Comparison of ENCODE assay signal across 21 mouse cellular contexts in the genomic region with DNA sequence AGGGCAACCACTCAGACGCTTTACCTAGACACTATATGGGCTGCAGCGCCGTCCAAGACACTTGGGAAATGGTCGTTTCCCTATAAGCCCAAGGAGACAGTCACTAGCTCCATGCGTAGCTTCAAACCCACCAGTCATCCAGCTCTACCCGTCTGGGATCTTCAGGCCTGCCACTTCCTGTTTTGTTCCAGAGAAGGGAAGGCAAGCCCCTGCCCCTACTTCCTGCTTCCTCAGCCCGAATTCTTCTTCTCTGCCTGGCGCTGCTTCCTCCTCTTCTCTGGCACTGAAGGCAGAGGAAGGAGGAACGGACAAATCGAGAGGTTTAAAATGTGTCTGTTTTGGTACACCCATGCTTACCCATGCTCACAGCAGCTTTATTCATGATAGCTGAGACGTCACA. TPM values are rescaled to one million over a fixed set of nuclear protein-coding genes. Genes with fewer than 3 reads are reported as not detected.
DNase-seq lines count a peak whose midpoint lies in the region; ATAC-seq lines count a peak whose summit lies in the region.
"Had no signal": no experiment of that assay in that cellular context is flagged by ENCODE, and none has a peak within 500 bp of the region (broad histone marks: within the 10 kb centered on the region; RNA-seq: fewer than 3 reads in every experiment).

No protein-coding gene starts in this region.

- 47% methylated on average over 11 of the region's 11 CpGs for WGBS in liver, embryonic 11.5 days
- 76% methylated on average over 11 of the region's 11 CpGs for WGBS in embryonic facial prominence, embryonic 10.5 days
- WGBS in forebrain, embryonic 14.5 days: 84% methylated on average over 11 of the region's 11 CpGs

- no peak overlapping the region for H3K9ac ChIP-seq in liver, embryonic 11.5 days (ENCODE audit: low read depth, low read length)
- no peak overlapping the region for H3K9ac ChIP-seq in forebrain, embryonic 14.5 days (ENCODE audit: low read length)
- H3K9ac ChIP-seq: heart, embryonic 15.5 days; hindbrain, embryonic 14.5 days; liver, embryonic 15.5 days; midbrain, embryonic 15.5 days; neural tube, embryonic 13.5 days had no signal

- no peak for ATAC-seq in liver, embryonic 11.5 days (replicated peaks; ENCODE audit: low FRiP score)
- ATAC-seq in forebrain, embryonic 14.5 days: no peak

- H3K4me2 ChIP-seq in liver, embryonic 11.5 days: no peak overlapping the region
- no peak overlapping the region for H3K4me2 ChIP-seq in forebrain, embryonic 14.5 days (ENCODE audit: low read length)
- H3K4me2 ChIP-seq: heart, embryonic 15.5 days; hindbrain, embryonic 14.5 days; liver, embryonic 15.5 days; midbrain, embryonic 15.5 days; neural tube, embryonic 13.5 days had no signal

- H3K9me3 ChIP-seq in liver, embryonic 11.5 days (ENCODE audit: control insufficient read depth, low read length): no peaks in the 10 kb centered on the region
- peaks cover 12% of the 10 kb centered on the region; the same call in 1 of the 2 replicates for H3K9me3 ChIP-seq in embryonic facial prominence, embryonic 10.5 days
- H3K9me3 ChIP-seq in forebrain, embryonic 14.5 days (replicated peaks; ENCODE audit: control insufficient read depth, low read length): peaks cover 5% of the 10 kb centered on the region; the same call in 1 of the 2 replicates
- H3K9me3 ChIP-seq: heart, embryonic 15.5 days; liver, embryonic 15.5 days had no signal

- peak; percentile 13 for DNase-seq in liver
- DNase-seq in liver, embryonic 11.5 days (ENCODE audit: low spot score): no peak
- DNase-seq in MEL-GATA-1-ER (ENCODE audit: extremely low read depth, low read depth): peak; percentile 21
- DNase-seq in embryonic facial prominence, embryonic 10.5 days (ENCODE audit: low spot score): no peak
- DNase-seq in lung, postnatal 14 days: peak; percentile 6
- no peak for DNase-seq in gastrocnemius, postnatal 36 days
- no peak for DNase-seq in forebrain, embryonic 14.5 days (ENCODE audit: low spot score)
- DNase-seq: cerebellum, adult 2 months; kidney, adult 9 months had no signal

- H3K36me3 ChIP-seq in liver, embryonic 11.5 days (ENCODE audit: control insufficient read depth, insufficient read depth, low read length): no peaks in the 10 kb centered on the region
- no peaks in the 10 kb centered on the region for H3K36me3 ChIP-seq in embryonic facial prominence, embryonic 10.5 days (replicated peaks)
- no peaks in the 10 kb centered on the region for H3K36me3 ChIP-seq in forebrain, embryonic 14.5 days (ENCODE audit: control insufficient read depth, insufficient read depth, low read length)
- H3K36me3 ChIP-seq: heart, embryonic 15.5 days; liver, embryonic 15.5 days; midbrain, embryonic 15.5 days; neural tube, embryonic 13.5 days had no signal

- no peak overlapping the region for H3K4me3 ChIP-seq in liver, embryonic 11.5 days (ENCODE audit: low read depth, low read length)
- no peak overlapping the region for H3K4me3 ChIP-seq in embryonic facial prominence, embryonic 10.5 days
- H3K4me3 ChIP-seq in forebrain, embryonic 14.5 days (ENCODE audit: low read depth, low read length): no peak overlapping the region
- H3K4me3 ChIP-seq: erythroblast, embryonic 14.5 days; heart, embryonic 15.5 days; layer of hippocampus, adult 2 months; liver, embryonic 15.5 days; midbrain, embryonic 15.5 days; neural tube, embryonic 13.5 days had no signal

- intact Hi-C loops in gastrocnemius, postnatal 36 days (cut with DNase I): no loop called here

- no peaks in the 10 kb centered on the region; the same call in 1 of the 2 replicates for H3K4me1 ChIP-seq in liver, embryonic 11.5 days (replicated peaks; ENCODE audit: control insufficient read depth, insufficient read depth, low read length)
- H3K4me1 ChIP-seq in embryonic facial prominence, embryonic 10.5 days: peaks cover 10% of the 10 kb centered on the region
- H3K4me1 ChIP-seq in forebrain, embryonic 14.5 days (ENCODE audit: control insufficient read depth, insufficient read depth, low read length): no peaks in the 10 kb centered on the region
- H3K4me1 ChIP-seq: midbrain, embryonic 15.5 days had no signal

- H3K27me3 ChIP-seq in liver, embryonic 11.5 days (replicated peaks; ENCODE audit: control insufficient read depth, insufficient read depth, low read length): no peaks in the 10 kb centered on the region
- H3K27me3 ChIP-seq in embryonic facial prominence, embryonic 10.5 days (replicated peaks; ENCODE audit: low read depth, poor library complexity, severe bottlenecking): no peaks in the 10 kb centered on the region
- no peaks in the 10 kb centered on the region for H3K27me3 ChIP-seq in forebrain, embryonic 14.5 days (replicated peaks; ENCODE audit: control insufficient read depth, insufficient read depth, low read length)
- H3K27me3 ChIP-seq: heart, embryonic 15.5 days; liver, embryonic 15.5 days; midbrain, embryonic 15.5 days; neural tube, embryonic 13.5 days had no signal

- no peak overlapping the region for H3K27ac ChIP-seq in liver, embryonic 11.5 days (ENCODE audit: low read depth, low read length)
- H3K27ac ChIP-seq in embryonic facial prominence, embryonic 10.5 days (replicated peaks): 0 out of 2 replicates have a peak overlapping the region, but pooled peaks have one; percentile 25
- H3K27ac ChIP-seq in forebrain, embryonic 14.5 days (ENCODE audit: low read depth, low read length): no peak overlapping the region
- H3K27ac ChIP-seq: heart, embryonic 15.5 days; hindbrain, embryonic 14.5 days; layer of hippocampus, adult 2 months; liver, embryonic 15.5 days; midbrain, embryonic 15.5 days; neural tube, embryonic 13.5 days had no signal

RNA-seq across cellular contexts. Expression of gene Banf2, which starts 14.1 kb away (rescaled TPM):
- polyA plus RNA-seq in liver, embryonic 11.5 days (2014; fragmentation: Nextera tagmentation; extraction: Ambion mirVana): not detected in 2 replicates
- polyA plus RNA-seq in embryonic facial prominence, embryonic 10.5 days (2016; fragmentation: Nextera tagmentation; extraction: Ambion mirVana): not detected in 2 replicates
- not detected for total RNA-seq in gastrocnemius, postnatal 36 days (2021)
- polyA plus RNA-seq in forebrain, embryonic 14.5 days (2014; fragmentation: Nextera tagmentation; extraction: Ambion mirVana): not detected in 2 replicates
- total RNA-seq: gastrocnemius, postnatal 4 days; layer of hippocampus, adult 2 months; left cerebral cortex, postnatal 14 days had no signal
- polyA plus RNA-seq: brain, embryonic 14.5 days; cerebellum, adult 2 months; erythroblast, embryonic 14.5 days; heart, embryonic 15.5 days; hindbrain, embryonic 14.5 days; liver, embryonic 15.5 days; midbrain, embryonic 15.5 days; neural tube, embryonic 13.5 days; small intestine, adult 2 months; stomach, embryonic 14.5 days had no signal

RNA-seq across cellular contexts. Expression of gene Rrbp1, which starts 35.9 kb away (rescaled TPM):
- 63.6 and 89.6 TPM in 2 replicates for polyA plus RNA-seq in liver, embryonic 11.5 days (2014; fragmentation: Nextera tagmentation; extraction: Ambion mirVana)
- polyA plus RNA-seq in embryonic facial prominence, embryonic 10.5 days (2016; fragmentation: Nextera tagmentation; extraction: Ambion mirVana): 50.7 and 57.8 TPM in 2 replicates
- 10 to 100 TPM; 40.8 to 43.1 TPM for total RNA-seq in gastrocnemius, postnatal 36 days (2021)
- polyA plus RNA-seq in forebrain, embryonic 14.5 days (2014; fragmentation: Nextera tagmentation; extraction: Ambion mirVana): 15.1 and 15.8 TPM in 2 replicates

Comparison
In these comparisons a context has a peak if more than half of its experiments do, and no peak if none do; other contexts are left out.
1. DNase-seq: peak in liver (single experiment), MEL-GATA-1-ER (single experiment) and lung, postnatal 14 days (single experiment); none in liver, embryonic 11.5 days (single experiment), embryonic facial prominence, embryonic 10.5 days (single experiment), gastrocnemius, postnatal 36 days (0 of 2) and forebrain, embryonic 14.5 days (single experiment).